Mouse (Mus musculus): Measurements from ENCODE around the gene Hist1h2an. TPM values are rescaled to one million over a fixed set of nuclear protein-coding genes. Genes with fewer than 3 reads are reported as not detected.

Gene Hist1h2an
- polyA plus RNA-seq, 1 experiment from 2014 or later, result 9.9 TPM

GRCm38 (mm10) chr13:21749387-21750158 is 37.4 kb downstream of the Hist1h2an start:
- WGBS, result 8% methylated on average over 5 of the region's 5 CpGs
- Histone ChIP-seq H3K4me3 (peak overlapping the region; percentile 61), H3K27me3 (ENCODE audit: low read depth, poor library complexity, severe bottlenecking) (no peaks in the 10 kb centered on the region), H3K4me1 (peaks cover 22% of the 10 kb centered on the region), H3K36me3 (no peaks in the 10 kb centered on the region), H3K27ac (peak overlapping the region; percentile 92), H3K9me3 (replicated peaks) (no peaks in the 10 kb centered on the region)
- DNase-seq (ENCODE audit: low spot score), result peak; percentile 64

GRCm38 (mm10) chr13:21745006-21745405 is 42.0 kb downstream of the Hist1h2an start:
- H3K4me1 ChIP-seq, result 0 out of 2 replicates have a peak, but pooled peaks cover 3% of the 10 kb centered on the region

More at GRCm38 (mm10) chr13:21745006-21745405, 42.0 kb downstream of the Hist1h2an start:
- no peaks in the 10 kb centered on the region for H3K36me3 ChIP-seq
- no peak for DNase-seq (ENCODE audit: low spot score)
- no peak overlapping the region for H3K27ac ChIP-seq
- 94% methylated on average over 1 of the region's 1 CpGs for WGBS
- no peaks in the 10 kb centered on the region for H3K27me3 ChIP-seq (ENCODE audit: low read depth, poor library complexity, severe bottlenecking)
- H3K9me3 ChIP-seq (replicated peaks), result no peaks in the 10 kb centered on the region
- H3K4me3 ChIP-seq, result no peak overlapping the region

Small RNA genes lying within 50 kb of the gene (microRNA-seq; reads per million reads assigned to microRNA genes)
- gene Gm19658, result not detected
- not detected for gene Gm44346
- gene Gm44454, result 0.88 reads per million
- not detected for gene Gm44466

Other genes with a start within 250 kb of the Hist1h2an start
- 0.06 TPM in 1 of 2 replicates, not detected in the other for gene Olfr1366, start 244.4 kb downstream of the Hist1h2an start, polyA plus RNA-seq (2016; fragmentation: Nextera tagmentation; extraction: Ambion mirVana)
- not detected in 2 replicates for gene Olfr1535, start 227.3 kb downstream of the Hist1h2an start, polyA plus RNA-seq (2016; fragmentation: Nextera tagmentation; extraction: Ambion mirVana)
- not detected in 2 replicates for gene Olfr1364, start 205.5 kb downstream of the Hist1h2an start, polyA plus RNA-seq (2016; fragmentation: Nextera tagmentation; extraction: Ambion mirVana)
- gene Olfr1362, start 173.2 kb downstream of the Hist1h2an start, polyA plus RNA-seq (2016; fragmentation: Nextera tagmentation; extraction: Ambion mirVana), result not detected in 2 replicates
- gene Olfr11, start 144.7 kb downstream of the Hist1h2an start, polyA plus RNA-seq (2016; fragmentation: Nextera tagmentation; extraction: Ambion mirVana), result not detected in 2 replicates
- gene Olfr1361, start 123.8 kb downstream of the Hist1h2an start, polyA plus RNA-seq (2016; fragmentation: Nextera tagmentation; extraction: Ambion mirVana), result not detected in 2 replicates
- not detected in 2 replicates for gene Olfr1360, start 109.8 kb downstream of the Hist1h2an start, polyA plus RNA-seq (2016; fragmentation: Nextera tagmentation; extraction: Ambion mirVana)
- not detected in 2 replicates for gene Olfr1359, start 89.1 kb downstream of the Hist1h2an start, polyA plus RNA-seq (2016; fragmentation: Nextera tagmentation; extraction: Ambion mirVana)
- 1.7 and 2.0 TPM in 2 replicates for gene Hist1h2bl, start 71.1 kb downstream of the Hist1h2an start, polyA plus RNA-seq (2016; fragmentation: Nextera tagmentation; extraction: Ambion mirVana)
- 19.5 and 28.4 TPM in 2 replicates for gene Hist1h2ai, start 70.8 kb downstream of the Hist1h2an start, polyA plus RNA-seq (2016; fragmentation: Nextera tagmentation; extraction: Ambion mirVana)
- 8.0 and 10.2 TPM in 2 replicates for gene Hist1h3h, start 69.6 kb downstream of the Hist1h2an start, polyA plus RNA-seq (2016; fragmentation: Nextera tagmentation; extraction: Ambion mirVana)
- 6.8 and 7.9 TPM in 2 replicates for gene Hist1h2bm, start 65.2 kb downstream of the Hist1h2an start, polyA plus RNA-seq (2016; fragmentation: Nextera tagmentation; extraction: Ambion mirVana)
- 0.92 and 1.6 TPM in 2 replicates for gene Hist1h4j, start 52.2 kb downstream of the Hist1h2an start, polyA plus RNA-seq (2016; fragmentation: Nextera tagmentation; extraction: Ambion mirVana)
- 4.9 TPM in 1 of 2 replicates, not detected in the other for gene Hist1h4k, start 36.7 kb downstream of the Hist1h2an start, polyA plus RNA-seq (2016; fragmentation: Nextera tagmentation; extraction: Ambion mirVana)
- gene Hist1h2ak, start 33.4 kb downstream of the Hist1h2an start, polyA plus RNA-seq (2016; fragmentation: Nextera tagmentation; extraction: Ambion mirVana), result 14.3 and 19.6 TPM in 2 replicates
- gene Hist1h2bn, start 33.1 kb downstream of the Hist1h2an start, polyA plus RNA-seq (2016; fragmentation: Nextera tagmentation; extraction: Ambion mirVana), result 1.4 and 3.8 TPM in 2 replicates
- gene Hist1h1b, start 6.6 kb downstream of the Hist1h2an start, polyA plus RNA-seq (2016; fragmentation: Nextera tagmentation; extraction: Ambion mirVana), result 33.1 and 40.9 TPM in 2 replicates
- gene Hist1h3i, start 3.8 kb downstream of the Hist1h2an start, polyA plus RNA-seq (2016; fragmentation: Nextera tagmentation; extraction: Ambion mirVana), result 131 and 133 TPM in 2 replicates
- 3.4 and 5.5 TPM in 2 replicates for gene Hist1h2bp, start 243 bp upstream of the Hist1h2an start, polyA plus RNA-seq (2016; fragmentation: Nextera tagmentation; extraction: Ambion mirVana)
- 17.9 and 22.1 TPM in 2 replicates for gene Hist1h2bq, start 23.0 kb upstream of the Hist1h2an start, polyA plus RNA-seq (2016; fragmentation: Nextera tagmentation; extraction: Ambion mirVana)
- gene Hist1h2ao, start 23.2 kb upstream of the Hist1h2an start, polyA plus RNA-seq (2016; fragmentation: Nextera tagmentation; extraction: Ambion mirVana), result 2.0 and 2.1 TPM in 2 replicates
- not detected in 2 replicates for gene Hist1h4m, start 24.5 kb upstream of the Hist1h2an start, polyA plus RNA-seq (2016; fragmentation: Nextera tagmentation; extraction: Ambion mirVana)
- 10.5 and 11.5 TPM in 2 replicates for gene Hist1h4n, start 45.0 kb upstream of the Hist1h2an start, polyA plus RNA-seq (2016; fragmentation: Nextera tagmentation; extraction: Ambion mirVana)
- 6,450 and 6,557 TPM in 2 replicates for gene Hist1h2ap, start 46.3 kb upstream of the Hist1h2an start, polyA plus RNA-seq (2016; fragmentation: Nextera tagmentation; extraction: Ambion mirVana)
- 19.4 and 23.0 TPM in 2 replicates for gene Hist1h2br, start 46.5 kb upstream of the Hist1h2an start, polyA plus RNA-seq (2016; fragmentation: Nextera tagmentation; extraction: Ambion mirVana)
- 22.4 and 27.0 TPM in 2 replicates for gene Zfp184, start 157.9 kb upstream of the Hist1h2an start, polyA plus RNA-seq (2016; fragmentation: Nextera tagmentation; extraction: Ambion mirVana)
- 0.14 and 0.28 TPM in 2 replicates for gene Pom121l2, start 194.0 kb upstream of the Hist1h2an start, polyA plus RNA-seq (2016; fragmentation: Nextera tagmentation; extraction: Ambion mirVana)
- 0.20 TPM in 1 of 2 replicates, not detected in the other for gene Prss16, start 222.5 kb upstream of the Hist1h2an start, polyA plus RNA-seq (2016; fragmentation: Nextera tagmentation; extraction: Ambion mirVana)
- gene Hist1h2ah, start 248.3 kb upstream of the Hist1h2an start, polyA plus RNA-seq (2016; fragmentation: Nextera tagmentation; extraction: Ambion mirVana), result 7.3 and 8.5 TPM in 2 replicates
- gene Hist1h2bk, start 248.7 kb upstream of the Hist1h2an start, polyA plus RNA-seq (2016; fragmentation: Nextera tagmentation; extraction: Ambion mirVana), result 10.3 and 11.8 TPM in 2 replicates